Mouse (Mus musculus) liver, adult 2 months (tissue): ENCODE data around the gene Trp73. TPM values are rescaled to one million over a fixed set of nuclear protein-coding genes. Genes with fewer than 3 reads are reported as not detected.
A peak's percentile ranks its signal among the peaks of the same experiment; 100 is the strongest.

Experiments
- DNase-seq: peaks from one replicate; pipeline ENCODE4 v3.0.0-alpha.2; 2011; ENCODE audit warnings: low read depth, low spot score; ENCODE audit errors: extremely low read depth
- H3K27ac ChIP-seq: fragments of 200-500 bp; replicated peaks from 2 replicates; pipeline ENCODE4 v1.5.1; 2012; ENCODE audit warnings: low read depth, mild to moderate bottlenecking, control low read depth, inconsistent platforms, low read length; ENCODE audit not compliant: insufficient read depth
- H3K27me3 ChIP-seq: fragments of 200-500 bp; 2 replicates; pipeline ENCODE4 v1.6.1; 2012; ENCODE audit warnings: mild to moderate bottlenecking, moderate library complexity, low read length, inconsistent platforms; ENCODE audit not compliant: control insufficient read depth, insufficient read depth
- H3K36me3 ChIP-seq: fragments of 200-500 bp; 2 replicates; pipeline ENCODE4 v1.6.1; 2012; ENCODE audit warnings: low read length, inconsistent platforms; ENCODE audit not compliant: control insufficient read depth, insufficient read depth
- H3K4me1 ChIP-seq: fragments of 200-500 bp; 2 replicates; pipeline ENCODE4 v1.6.1; 2011; ENCODE audit warnings: low read length; ENCODE audit not compliant: control insufficient read depth, insufficient read depth
- H3K4me3 ChIP-seq: fragments of 200-500 bp; 2 replicates; pipeline ENCODE4 v1.5.1; 2011; ENCODE audit warnings: low read depth, mild to moderate bottlenecking, control low read depth, low read length, moderate library complexity; ENCODE audit not compliant: insufficient read depth
- H3K79me2 ChIP-seq: fragments of 200-500 bp; 2 replicates; pipeline ENCODE4 v1.6.1; 2012; ENCODE audit warnings: inconsistent platforms, mild to moderate bottlenecking, low read length, moderate library complexity; ENCODE audit not compliant: control insufficient read depth, insufficient read depth
- H3K9ac ChIP-seq: fragments of 200-500 bp; 2 replicates; pipeline ENCODE4 v1.6.1; 2012; ENCODE audit warnings: low read depth, mild to moderate bottlenecking, control low read depth, inconsistent platforms, low read length
- CTCF ChIP-seq: fragments of 200-500 bp; IDR thresholded peaks from 2 replicates; pipeline ENCODE4 v1.5.1; 2011; ENCODE audit warnings: low read depth, low read length, control low read depth
- POLR2A ChIP-seq: fragments of 200-500 bp; IDR thresholded peaks from 2 replicates; pipeline ENCODE4 v1.6.1; 2011; ENCODE audit warnings: low read length, control low read depth; ENCODE audit not compliant: insufficient read depth; ENCODE audit errors: extremely low read depth
- WGBS: fragments of 180-500 bp; shearing (Covaris S2); methylation state at CpG from one replicate; pipeline ENCODE4 v1.1.7; 2018; 5-methylcytosine and 5-hydroxymethylcytosine counted together
- polyA plus RNA-seq: library from polyadenylated mRNA; depleted of rRNA; stranded (reverse); fragments of >200 nt; gene quantifications from 2 replicates; pipeline ENCODE4 v1.2.3, GENCODE M21; 2012
- total RNA-seq: library from RNA; depleted of rRNA; stranded (reverse); fragments of >200 nt; gene quantifications from 2 replicates; pipeline ENCODE4 v1.2.3, GENCODE M21; 2014

The Trp73 gene
- total and polyA plus RNA-seq, 2 experiments, result not detected

GRCm38 (mm10) chr4:154096111-154096510 lies 43.9 kb downstream of the Trp73 start:
- H3K27me3 ChIP-seq, result no peaks in the 10 kb centered on the region
- WGBS, result 27% methylated on average over 6 of the region's 6 CpGs

GRCm38 (mm10) chr4:154093210-154093609 lies 46.8 kb downstream of the Trp73 start:
- H3K27me3 ChIP-seq, result no peaks in the 10 kb centered on the region
- TF ChIP-seq CTCF (peak; percentile 86), POLR2A (no peak)
- H3K27ac ChIP-seq, result no peak overlapping the region
- no peak overlapping the region for H3K9ac ChIP-seq
- H3K79me2 ChIP-seq, result no peaks in the 10 kb centered on the region
- no peak for DNase-seq
- H3K4me3 ChIP-seq, result no peak overlapping the region
- WGBS, result 11% methylated on average over 9 of the region's 9 CpGs
- H3K4me1 ChIP-seq, result no peaks in the 10 kb centered on the region
- H3K36me3 ChIP-seq, result no peaks in the 10 kb centered on the region

More at GRCm38 (mm10) chr4:154096111-154096510, 43.9 kb downstream of the Trp73 start:
- no peak overlapping the region for H3K27ac ChIP-seq
- H3K79me2 ChIP-seq, result no peaks in the 10 kb centered on the region
- H3K4me1 ChIP-seq, result no peaks in the 10 kb centered on the region
- TF ChIP-seq POLR2A (no peak), CTCF (no peak)
- no peak overlapping the region for H3K4me3 ChIP-seq
- H3K36me3 ChIP-seq, result no peaks in the 10 kb centered on the region
- no peak for DNase-seq
- no peak overlapping the region for H3K9ac ChIP-seq

GRCm38 (mm10) chr4:154091356-154091755 lies 48.7 kb downstream of the Trp73 start:
- no peaks in the 10 kb centered on the region for H3K4me1 ChIP-seq
- no peak overlapping the region for H3K9ac ChIP-seq
- WGBS, result 61% methylated on average over 8 of the region's 8 CpGs

GRCm38 (mm10) chr4:154089205-154089604 lies 50.8 kb downstream of the Trp73 start:
- H3K36me3 ChIP-seq, result no peaks in the 10 kb centered on the region
- no peaks in the 10 kb centered on the region for H3K4me1 ChIP-seq
- WGBS, result 55% methylated on average over 5 of the region's 5 CpGs
- DNase-seq, result no peak
- H3K9ac ChIP-seq, result no peak overlapping the region
- H3K79me2 ChIP-seq, result no peaks in the 10 kb centered on the region
- TF ChIP-seq POLR2A (no peak), CTCF (peak; percentile 60)
- H3K27ac ChIP-seq, result no peak overlapping the region
- H3K27me3 ChIP-seq, result no peaks in the 10 kb centered on the region
- no peak overlapping the region for H3K4me3 ChIP-seq

More at GRCm38 (mm10) chr4:154091356-154091755, 48.7 kb downstream of the Trp73 start:
- TF ChIP-seq POLR2A, result no peak
- no peak for TF ChIP-seq CTCF
- no peak for DNase-seq
- H3K36me3 ChIP-seq, result no peaks in the 10 kb centered on the region
- no peak overlapping the region for H3K27ac ChIP-seq
- no peaks in the 10 kb centered on the region for H3K27me3 ChIP-seq
- no peak overlapping the region for H3K4me3 ChIP-seq
- H3K79me2 ChIP-seq, result no peaks in the 10 kb centered on the region

- H3K27me3 ChIP-seq, result no peaks in the 10 kb centered on the region
- no peaks in the 10 kb centered on the region for H3K36me3 ChIP-seq
- 87% methylated on average over 8 of the region's 8 CpGs for WGBS
- DNase-seq, result no peak
- no peaks in the 10 kb centered on the region for H3K4me1 ChIP-seq
- H3K27ac ChIP-seq, result no peak overlapping the region
- H3K4me3 ChIP-seq, result no peak overlapping the region
- H3K79me2 ChIP-seq, result no peaks in the 10 kb centered on the region
- H3K9ac ChIP-seq, result no peak overlapping the region
- TF ChIP-seq CTCF, result no peak
- no peak for TF ChIP-seq POLR2A
Measured at GRCm38 (mm10) chr4:154086436-154086835, 53.6 kb downstream of the Trp73 start.

GRCm38 (mm10) chr4:154085856-154086255 lies 54.2 kb downstream of the Trp73 start:
- WGBS, result 73% methylated on average over 3 of the region's 3 CpGs
- no peak overlapping the region for H3K27ac ChIP-seq
- TF ChIP-seq CTCF, result no peak
- no peak for TF ChIP-seq POLR2A
- H3K4me3 ChIP-seq, result no peak overlapping the region
- H3K79me2 ChIP-seq, result no peaks in the 10 kb centered on the region
- H3K9ac ChIP-seq, result no peak overlapping the region
- no peak for DNase-seq
- H3K36me3 ChIP-seq, result no peaks in the 10 kb centered on the region
- H3K4me1 ChIP-seq, result no peaks in the 10 kb centered on the region
- H3K27me3 ChIP-seq, result no peaks in the 10 kb centered on the region
